Mouse (Mus musculus) heart, postnatal 14 days (tissue): Measurements from ENCODE around the gene Bahcc1. TPM values are rescaled to one million over a fixed set of nuclear protein-coding genes. Genes with fewer than 3 reads are reported as not detected.

Source experiments
- DNase-seq, 2 experiments: peaks; one replicate each; pipeline ENCODE4 v3.0.0; 2021 to 2022
- intact Hi-C: fragments of 180-260 bp; cut with DNase I; formaldehyde crosslinking; loops from one replicate; pipeline ENCODE4 v1.15.1; 2025
- long read RNA-seq, 2 experiments: library from polyadenylated mRNA; stranded (forward); transcript quantifications; one replicate each; pipeline ENCODE4 v2.0.0; 2021
- total RNA-seq, 2 experiments: library from RNA; stranded (reverse); gene quantifications; 2 replicates each; pipeline ENCODE4 v1.2.3; 2021

Bahcc1 gene
- 10 to 100 TPM in 1 of 2 experiments, 1 to 10 TPM in 1; 7.8 to 10.0 TPM for total RNA-seq
- long read RNA-seq, experiment 1, partial matches to known transcripts = 1 of 2 reads
- long read RNA-seq, experiment 1, other reads (novel, unspliced or antisense) = 1 of 2 reads
- long read RNA-seq, experiment 2, partial matches to known transcripts = 4 of 5 reads
- long read RNA-seq, experiment 2, other reads (novel, unspliced or antisense) = 1 of 5 reads

DNA sequence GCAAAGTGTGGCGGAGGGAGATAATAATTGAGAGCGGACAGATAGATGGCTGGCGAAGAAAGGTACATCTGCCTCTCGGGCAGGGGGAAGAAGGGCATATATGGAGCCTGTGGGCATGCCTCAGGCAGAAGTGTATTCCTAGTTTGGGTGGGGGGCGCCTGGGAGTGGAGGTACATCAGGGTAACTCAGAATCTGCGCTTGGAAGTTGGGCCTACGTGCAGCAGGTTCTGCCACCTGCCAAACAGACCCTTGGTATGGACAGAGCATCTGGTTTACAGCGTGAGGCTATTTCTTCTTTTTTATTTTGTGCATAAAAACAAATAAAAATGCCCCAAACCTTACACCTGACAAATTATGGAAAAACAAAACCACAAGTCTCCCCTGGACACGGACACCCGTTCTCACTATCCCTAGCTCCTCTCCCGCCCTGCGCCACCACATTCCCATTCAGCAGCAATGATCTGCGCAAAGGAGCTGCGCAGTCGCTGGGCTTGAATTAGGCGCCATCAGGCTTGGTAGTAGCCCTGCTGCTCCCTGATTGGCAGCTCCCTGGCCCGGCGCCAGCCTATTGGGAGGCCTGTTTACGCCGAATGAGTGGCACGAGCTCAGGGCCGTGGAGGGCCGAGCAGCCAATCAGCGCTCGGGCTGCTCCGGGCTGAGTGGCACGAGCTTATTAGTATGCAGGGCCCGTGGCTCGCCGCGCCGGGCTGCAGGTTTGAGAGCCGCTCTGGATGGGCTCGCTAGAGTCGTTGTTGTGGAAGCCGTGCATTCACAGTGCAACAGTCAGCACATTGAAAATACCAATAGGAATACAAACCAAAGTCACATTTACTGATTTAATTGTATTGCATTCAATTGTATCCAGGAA lies at the start of gene Bahcc1:
Gene Bahcc1, plus strand, starts transcription at position 718 of the 868 bp plus-strand sequence.
- intact Hi-C loops = no loop called here
- DNase-seq = peak; percentile 100

DNA sequence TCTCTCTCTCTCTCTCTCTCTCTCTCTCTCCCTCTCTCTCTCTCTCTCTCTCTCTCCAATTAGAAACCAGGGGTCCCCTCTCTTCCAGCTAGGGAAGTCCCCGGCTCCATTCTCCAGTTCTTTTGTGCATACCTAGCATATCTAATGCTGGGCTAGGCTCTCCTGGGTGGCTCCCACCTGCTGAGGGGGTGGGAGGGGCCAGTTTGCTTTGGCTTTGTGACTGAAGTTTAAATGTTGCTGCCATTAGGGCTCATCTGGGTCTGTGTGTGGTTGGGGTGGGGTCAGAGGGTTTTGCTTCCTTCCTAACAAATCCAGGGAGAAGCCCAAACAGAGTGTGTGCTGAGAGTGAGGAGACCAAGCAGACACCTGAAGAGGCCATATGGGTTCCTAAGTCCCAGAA lies 49.6 kb upstream of the Bahcc1 start:
- intact Hi-C loops = loop anchor here (5.0 kb wide), 1 partner anchor 36 kb away; no protein-coding TSS in a partner anchor
- DNase-seq = no peak

DNA sequence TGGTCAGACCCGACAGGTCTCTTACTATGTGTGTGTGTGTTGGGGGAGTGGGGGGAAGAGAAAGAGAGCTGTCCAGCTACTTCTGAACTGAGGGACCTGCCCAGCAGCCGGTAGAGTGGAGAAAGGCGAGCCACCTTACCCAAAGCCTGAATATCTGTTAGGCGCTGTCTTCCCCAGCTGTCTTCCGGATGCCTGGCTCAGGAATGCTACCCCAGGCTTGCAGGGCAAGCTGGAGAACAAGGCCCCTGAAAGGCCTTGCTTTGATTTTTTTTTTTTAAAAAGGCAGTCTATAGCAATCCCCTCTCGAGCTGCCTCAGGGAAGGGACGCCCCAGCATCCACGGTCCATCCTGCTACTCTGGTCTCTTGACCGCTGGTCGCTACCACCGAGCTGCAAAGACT lies 49.0 kb upstream of the Bahcc1 start:
- DNase-seq = no peak
- intact Hi-C loops = loop anchor here (5.0 kb wide), 1 partner anchor 36 kb away; no protein-coding TSS in a partner anchor

DNA sequence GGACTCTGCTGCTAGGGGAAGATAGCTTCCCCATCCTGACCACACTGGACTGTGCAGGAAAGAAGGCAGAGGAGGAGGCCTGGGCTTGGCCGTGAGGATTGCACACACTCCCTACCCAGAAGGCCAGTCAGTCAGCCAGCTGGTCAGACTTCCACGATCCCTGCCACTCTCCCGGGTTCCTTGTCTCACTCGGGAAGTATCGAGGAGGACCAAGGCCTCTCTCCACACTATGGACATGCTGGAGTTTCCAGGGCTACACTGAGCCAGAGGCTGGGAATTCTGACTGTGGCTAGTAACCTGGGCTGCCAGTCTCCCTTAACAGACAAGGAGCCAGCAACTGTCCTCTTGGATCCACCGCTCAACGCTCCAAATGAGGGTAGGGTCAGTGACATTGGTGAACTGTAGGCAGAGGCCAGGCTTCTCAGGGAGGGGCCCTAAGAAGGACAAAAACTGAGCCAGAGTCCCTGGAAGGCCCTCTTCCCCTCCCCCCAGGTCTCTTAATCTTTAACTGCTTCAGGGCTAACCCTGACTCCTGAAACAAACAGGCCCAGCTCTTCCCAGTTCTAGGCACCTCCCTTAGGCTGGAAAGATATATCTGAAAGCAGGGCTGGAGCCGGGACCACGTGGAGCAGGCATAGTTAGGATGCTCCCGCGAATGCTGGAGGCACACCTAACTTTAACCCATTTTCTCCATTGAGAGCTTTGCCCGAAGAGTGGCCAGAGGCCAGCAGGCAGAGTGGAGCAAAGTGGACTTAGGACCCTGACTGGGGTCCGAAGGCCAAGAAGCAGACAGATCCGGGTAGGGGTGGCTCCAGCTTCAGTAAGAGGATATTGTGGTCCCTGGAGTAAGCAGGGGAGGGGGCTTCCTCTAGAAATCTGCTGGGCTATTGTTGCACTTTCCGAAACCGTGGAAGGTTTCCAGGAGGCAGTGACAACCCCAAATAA lies 48.1 kb upstream of the Bahcc1 start:
- peak; percentile 62 to 63 for DNase-seq
- intact Hi-C loops = loop anchor here (5.0 kb wide), 2 partner anchors 37 to 163 kb away; partner anchors contain the start of gene Actg1

DNA sequence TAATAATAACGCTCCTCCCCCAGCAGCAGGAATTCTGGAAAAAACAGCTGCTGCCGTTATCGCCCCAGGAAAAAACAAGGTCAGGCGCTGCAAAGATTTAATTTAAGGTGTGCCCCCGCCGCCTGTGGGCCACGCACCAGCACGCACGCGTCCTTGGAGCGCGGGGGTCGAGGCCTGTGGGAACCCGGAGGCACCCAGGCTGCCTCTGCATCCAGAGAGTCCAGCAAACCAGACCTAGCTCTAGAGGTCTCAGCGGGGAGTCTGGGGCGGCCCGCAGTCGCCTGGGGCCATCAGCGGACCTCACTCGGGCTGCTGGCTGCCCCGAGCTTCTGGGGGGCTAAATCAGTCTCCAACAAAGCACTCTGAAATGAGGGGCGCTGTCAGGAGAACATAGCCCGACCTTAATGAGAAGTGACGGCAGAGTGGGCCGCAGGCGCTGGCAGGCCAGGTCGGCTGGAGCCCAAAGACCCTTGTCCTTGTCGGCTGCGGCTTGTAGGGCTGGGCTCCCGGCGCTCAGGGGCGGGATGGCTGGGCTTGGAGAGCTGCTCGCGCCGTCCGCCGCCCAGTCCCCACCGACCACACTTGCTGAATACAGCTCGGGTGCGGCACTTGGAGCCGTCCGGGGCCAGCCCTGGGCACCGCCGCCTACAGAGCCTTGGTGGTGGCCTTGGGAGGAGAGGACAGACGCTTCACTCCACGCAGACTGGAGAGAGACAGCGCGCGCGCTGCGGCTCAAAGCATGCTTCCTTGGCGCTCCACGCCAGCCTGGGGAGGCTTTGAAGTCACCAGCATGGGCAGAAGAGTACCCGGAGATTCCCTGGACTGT lies 47.2 kb upstream of the Bahcc1 start:
- DNase-seq = peak; percentile 68
- intact Hi-C loops = loop anchor here (5.0 kb wide), 1 partner anchor 162 kb away; the partner anchor contains the start of gene Actg1

DNA sequence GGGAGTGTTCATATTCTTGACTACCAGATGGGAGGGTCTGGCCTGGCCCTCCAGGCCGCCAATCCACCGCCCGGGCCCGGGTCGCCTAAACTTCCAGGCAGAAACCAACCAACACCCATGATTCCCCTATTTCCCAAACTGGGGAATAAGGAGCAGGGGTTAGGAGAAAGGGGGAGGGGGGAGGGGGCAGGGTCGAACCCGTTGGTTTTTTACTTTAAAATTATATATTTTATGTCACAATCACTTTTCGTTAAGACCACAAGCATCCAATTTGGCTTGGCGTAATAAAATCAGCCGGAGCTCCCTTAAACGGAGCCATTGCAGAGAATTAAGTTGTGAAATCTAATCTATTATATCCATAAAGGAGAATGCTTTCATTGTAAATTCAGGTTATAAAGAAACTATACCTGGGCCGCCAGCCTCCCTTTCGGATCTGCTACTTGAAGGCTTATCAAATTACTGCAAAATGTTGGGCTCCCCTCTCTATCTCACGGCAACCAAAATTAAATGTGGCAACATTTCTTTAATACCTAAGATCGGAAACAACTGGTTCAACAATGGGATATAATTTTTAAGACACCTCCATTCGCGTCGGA lies 46.5 kb upstream of the Bahcc1 start:
- intact Hi-C loops = loop anchor here (5.0 kb wide), 1 partner anchor 161 kb away; the partner anchor contains the start of gene Actg1
- no peak for DNase-seq

DNA sequence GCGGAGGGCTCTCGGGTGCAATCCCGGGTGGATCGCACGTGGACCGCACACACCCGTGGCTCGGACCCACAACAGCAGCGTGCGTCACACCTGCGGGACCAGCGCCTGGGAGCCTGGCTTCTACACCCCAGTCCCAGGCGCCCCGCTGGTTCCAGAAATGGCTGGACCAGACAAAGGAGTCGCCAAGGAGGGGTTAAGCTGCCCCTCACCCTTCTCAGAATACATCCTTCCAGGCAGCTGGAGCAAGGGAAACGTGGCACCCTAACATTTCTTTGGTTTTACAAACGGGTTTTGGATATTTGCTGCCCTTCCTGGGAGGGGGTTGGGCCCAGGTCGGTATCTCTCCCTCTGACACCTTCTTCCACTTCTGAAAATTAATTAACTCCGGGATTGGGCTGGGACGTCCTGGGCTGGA lies 45.9 kb upstream of the Bahcc1 start:
- intact Hi-C loops = loop anchor here (5.0 kb wide), 1 partner anchor 160 kb away; the partner anchor contains the start of gene Actg1
- DNase-seq = peak in 1 of 2 experiments; percentile 50

DNA sequence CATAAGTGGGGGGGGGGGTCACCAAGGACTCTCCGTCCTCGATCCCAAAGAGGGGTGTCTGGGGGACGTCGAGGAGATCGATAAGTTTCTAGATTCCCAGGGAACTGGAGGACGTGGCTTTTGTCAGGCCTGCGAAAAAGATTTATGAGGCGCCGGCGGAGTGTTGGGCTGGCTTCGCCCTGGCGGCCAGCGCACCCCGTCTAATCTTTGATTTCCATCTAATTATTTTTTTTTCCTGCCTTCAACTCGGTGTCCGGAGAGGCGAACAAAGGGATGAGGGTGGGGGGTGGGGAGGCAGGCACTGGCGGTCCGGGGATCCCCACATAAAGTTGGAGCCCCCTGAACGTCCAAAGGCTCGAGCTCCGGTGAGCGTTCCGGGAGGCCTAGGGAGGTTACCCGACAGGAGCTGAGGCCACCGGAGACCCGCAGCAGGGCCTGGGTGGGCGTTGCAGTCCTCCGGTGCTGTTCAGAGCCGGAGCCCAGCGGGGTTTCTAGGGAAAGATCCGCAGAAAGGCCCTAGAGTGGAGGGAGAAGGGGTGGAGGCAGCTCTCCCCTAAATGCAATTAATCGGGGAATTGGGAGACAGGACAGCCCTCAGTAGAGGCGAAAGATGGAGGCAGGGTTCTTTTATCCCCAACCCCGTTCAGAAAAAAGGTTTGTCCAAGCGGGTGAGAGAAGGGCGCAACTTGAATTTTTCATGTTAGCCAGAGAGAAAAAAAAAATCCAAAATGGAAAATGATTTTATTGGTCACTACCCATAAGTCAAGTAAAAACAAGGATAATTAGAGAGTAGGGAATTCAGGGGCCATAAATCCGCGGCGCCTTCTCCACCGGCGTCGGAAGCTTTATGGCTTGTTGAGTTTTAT lies 45.3 kb upstream of the Bahcc1 start:
- DNase-seq = peak in 1 of 2 experiments; percentile 36
- intact Hi-C loops = loop anchor here (1.0 to 5.0 kb wide), 3 partner anchors 43 to 160 kb away; partner anchors contain the start of gene Actg1

DNA sequence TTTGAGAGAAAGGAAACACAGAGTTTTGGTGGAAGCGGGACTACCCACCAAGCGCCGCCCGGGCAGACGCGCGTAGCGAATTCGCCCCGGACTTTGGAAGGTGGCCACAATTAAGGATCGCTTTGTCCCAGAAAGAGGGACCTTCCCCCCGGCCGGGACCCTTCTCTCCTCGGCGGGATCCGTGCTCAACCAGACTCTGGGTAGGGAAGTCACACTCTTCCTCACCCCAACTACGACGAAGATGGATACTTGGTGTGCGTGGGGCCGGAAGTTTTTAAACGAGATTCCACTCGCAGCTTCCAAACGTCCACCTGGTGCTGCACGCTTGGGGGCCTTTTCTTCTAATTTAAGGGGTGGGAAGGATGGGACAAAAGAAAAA lies 44.7 kb upstream of the Bahcc1 start:
- intact Hi-C loops = loop anchor here (1.0 to 5.0 kb wide), 3 partner anchors 42 to 159 kb away; partner anchors contain the start of gene Actg1
- DNase-seq = peak; percentile 56

DNA sequence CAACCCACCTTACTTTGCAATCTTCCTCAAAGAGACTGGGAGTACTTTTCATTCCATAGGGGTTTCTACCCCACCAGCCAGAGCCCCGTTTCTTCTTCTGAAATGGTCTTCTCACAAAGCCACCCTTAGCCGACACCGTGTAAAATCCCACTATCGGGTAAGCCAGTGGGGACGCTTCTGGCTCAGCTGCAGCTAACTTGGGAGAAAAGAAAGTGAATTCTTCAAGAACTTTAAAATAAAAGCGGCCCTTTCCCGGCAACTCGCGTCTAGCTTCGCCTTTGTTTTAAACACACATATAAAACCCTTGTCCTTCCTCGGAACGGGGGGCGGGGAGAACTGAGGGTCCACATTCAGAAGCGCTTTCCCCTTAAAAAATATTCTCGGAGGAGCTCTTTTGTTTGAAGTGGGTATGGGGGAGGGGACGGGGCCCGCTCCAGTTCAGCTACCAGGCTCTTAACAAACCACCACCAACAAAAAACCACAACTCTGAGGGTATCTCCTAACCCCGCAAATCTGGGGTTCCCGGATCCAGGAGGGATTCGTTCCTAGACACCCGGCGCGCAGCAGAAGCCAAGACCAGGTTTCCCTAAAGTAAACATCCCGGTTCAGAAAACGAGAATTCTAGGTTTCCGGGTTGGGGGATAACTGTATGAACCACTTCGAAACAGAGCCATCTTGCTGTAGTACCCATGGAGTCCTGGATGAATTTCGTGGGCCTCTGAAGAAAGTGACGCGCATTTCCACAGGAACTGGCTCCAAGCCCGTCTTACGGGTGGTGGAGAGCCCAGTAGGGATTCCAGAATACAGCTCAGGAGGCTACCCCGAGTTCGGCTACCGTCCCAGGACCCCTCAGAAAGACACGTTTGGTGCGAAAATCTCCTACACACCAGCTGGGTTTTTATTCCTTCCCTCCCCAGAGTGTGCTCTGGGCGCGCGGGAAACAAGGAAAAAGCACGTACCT lies 44.0 kb upstream of the Bahcc1 start:
- intact Hi-C loops = loop anchor here (1.0 to 5.0 kb wide), 4 partner anchors 42 to 159 kb away; partner anchors contain the start of gene Actg1
- peak; percentile 70 to 74 for DNase-seq

DNA sequence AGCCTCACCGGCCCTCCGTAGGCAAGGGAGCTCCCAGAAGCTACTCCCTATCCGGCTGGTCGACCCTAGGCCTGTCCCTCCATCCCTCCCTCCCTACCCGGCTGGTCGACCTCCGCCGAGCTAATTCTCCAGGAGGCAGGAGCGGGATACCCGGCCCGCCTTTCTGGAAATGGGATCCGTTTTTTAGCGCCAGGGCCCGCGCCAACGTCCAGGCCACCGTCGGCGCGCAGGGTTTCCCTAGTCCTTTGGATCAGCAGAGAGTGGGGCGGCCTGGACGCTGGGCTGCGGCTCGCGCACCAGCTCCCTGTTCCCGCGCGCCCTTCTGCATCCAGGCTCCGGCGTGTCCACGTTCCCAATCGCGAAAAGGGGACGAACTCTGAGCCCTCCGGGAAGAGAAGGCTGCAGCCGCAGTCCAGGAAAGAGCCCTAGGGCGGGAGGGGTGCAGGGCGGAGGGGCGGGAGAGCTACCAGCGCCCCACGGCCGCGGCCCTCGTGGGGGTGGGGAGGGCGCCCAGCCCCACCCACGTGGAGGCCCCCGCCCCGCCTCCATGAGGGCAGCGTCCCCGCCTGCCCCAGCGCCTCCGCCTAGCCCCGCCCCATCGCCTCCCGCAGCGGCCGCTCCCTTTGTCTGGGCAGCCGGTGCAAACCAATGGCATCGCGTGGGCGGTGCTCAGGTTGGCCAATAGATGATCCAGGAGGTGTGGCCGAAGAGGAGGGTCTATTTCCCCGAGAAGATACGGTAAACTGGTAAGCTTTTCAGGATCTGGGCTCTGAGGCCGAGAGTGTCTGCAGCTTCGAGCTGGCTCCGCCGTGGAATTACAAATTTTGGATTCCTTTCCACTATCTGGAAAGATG lies 43.1 kb upstream of the Bahcc1 start:
- intact Hi-C loops = loop anchor here (1.0 to 5.0 kb wide), 3 partner anchors 45 to 158 kb away; partner anchors contain the start of gene Actg1
- DNase-seq = peak; percentile 99

DNA sequence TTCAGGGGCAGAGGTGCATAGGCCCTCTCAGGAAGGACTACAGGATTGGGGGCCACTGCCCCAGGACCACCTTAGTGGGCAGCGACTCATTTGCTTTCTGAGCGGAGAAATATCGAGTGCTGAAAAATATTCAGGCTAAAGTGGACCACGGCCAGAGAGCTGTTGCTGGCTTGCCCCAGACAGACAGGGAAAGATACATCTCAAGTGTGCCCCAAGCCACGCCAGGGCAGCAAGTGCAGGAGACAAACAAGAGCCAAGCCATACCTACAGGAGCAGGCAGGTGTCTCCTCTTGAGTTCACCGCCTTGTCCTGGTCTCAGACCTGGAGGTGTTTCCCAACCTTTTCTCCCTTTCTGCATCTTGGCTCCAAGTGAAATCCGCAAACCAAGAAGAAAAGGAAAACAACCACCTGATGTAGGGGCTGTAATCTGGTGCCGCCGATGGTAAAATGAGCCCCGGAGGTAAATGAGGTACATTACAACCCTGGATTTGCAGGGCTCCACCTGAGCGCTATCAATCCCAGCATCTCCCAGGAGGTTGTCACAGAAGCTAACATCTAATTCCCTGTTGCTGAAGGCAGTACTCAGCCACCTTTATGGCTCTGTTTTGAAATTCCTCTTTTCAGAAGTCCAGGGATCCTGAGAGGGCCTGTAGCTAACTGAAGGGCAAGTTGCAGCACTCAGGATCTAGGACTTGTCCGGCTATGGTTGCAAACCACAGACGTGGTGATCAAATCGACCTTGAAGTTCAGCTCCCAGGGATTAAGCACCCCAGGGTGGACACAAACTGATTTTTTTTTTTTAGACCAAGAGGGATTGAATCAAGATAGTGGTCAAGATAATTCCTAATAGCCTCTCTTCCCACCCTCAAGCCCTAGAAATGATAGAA lies 42.0 kb upstream of the Bahcc1 start:
- no peak for DNase-seq
- intact Hi-C loops = no loop called here

DNA sequence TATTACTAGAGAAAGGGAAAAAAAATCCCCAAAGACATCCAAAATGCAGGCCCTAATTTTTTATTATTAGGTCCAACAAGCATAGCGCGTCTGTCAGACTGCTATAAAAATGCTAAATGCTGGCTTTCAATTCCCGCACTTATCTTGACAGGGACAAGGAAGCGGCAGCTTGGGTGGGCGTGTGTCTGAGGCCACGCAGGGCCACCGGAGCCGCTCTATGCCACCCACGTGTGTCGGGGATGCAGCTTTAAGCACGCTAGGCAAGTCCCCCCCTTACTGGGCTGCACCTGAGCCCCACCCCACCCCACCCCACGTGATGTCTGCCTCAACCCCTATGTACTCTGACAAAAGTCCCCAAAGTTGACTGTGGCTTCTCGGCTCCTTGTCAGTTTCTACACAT lies 33.9 kb upstream of the Bahcc1 start:
- no peak for DNase-seq
- intact Hi-C loops = no loop called here

DNA sequence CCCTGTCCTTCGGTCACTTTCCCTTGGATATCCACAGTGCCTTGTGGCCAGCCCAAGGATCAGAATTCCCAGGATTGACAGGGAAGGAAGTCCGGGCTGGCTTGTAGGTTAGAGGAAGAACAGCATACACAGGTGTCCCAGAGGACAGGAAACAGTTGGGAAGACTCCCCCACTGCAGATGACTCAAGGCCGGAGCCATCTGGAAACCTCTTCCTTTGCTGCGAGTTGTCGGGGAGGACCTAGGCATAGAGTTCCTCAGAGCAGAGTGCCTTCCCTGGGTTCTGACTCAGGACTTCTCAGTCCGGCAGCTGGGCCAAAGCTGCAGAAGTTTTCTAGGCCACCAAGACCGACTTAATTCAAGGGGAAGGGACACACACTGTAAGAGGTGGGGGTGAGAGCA lies 33.0 kb upstream of the Bahcc1 start:
- peak in 1 of 2 experiments; percentile 35 for DNase-seq
- intact Hi-C loops = no loop called here

DNA sequence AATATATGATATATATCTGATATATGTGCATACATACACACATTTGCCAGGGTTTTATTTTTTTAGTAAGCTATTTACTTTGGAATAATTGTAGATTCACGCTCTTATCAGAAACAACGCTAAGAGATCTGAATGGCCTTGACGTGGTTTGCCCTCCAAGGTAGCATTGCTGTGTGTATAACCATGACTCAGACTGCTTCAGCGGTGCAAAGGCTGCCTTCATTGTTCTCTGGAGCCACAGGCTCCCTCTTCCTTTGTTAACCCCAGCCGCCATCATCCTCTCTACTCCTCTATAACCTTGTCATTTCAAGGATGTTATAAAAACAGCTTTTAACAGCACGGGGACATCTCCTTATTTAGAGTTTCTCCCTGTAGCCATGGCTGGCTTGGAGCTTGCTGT lies 32.1 kb upstream of the Bahcc1 start:
- DNase-seq = no peak
- intact Hi-C loops = no loop called here
